Mouse (Mus musculus) heart, embryonic 15.5 days (tissue): ENCODE measurements around the gene Olig3. TPM values are rescaled to one million over a fixed set of nuclear protein-coding genes. Genes with fewer than 3 reads are reported as not detected.
"Not testable (repeated sequence)": the region's sequence is repeated elsewhere in the genome, so short reads cannot be mapped to it uniquely, and the experiment has no call there.

Source experiments
- ATAC-seq: fragments of 200-750 bp; cut with Nextera tagmentation; replicated peaks from 2 replicates; pipeline ENCODE4 v1.8.0; 2017; ENCODE audit warnings: low read depth, moderate TSS enrichment; ENCODE audit not compliant: insufficient number of reproducible peaks, insufficient read depth, low FRiP score
- H3K27ac ChIP-seq: fragments of 300-500 bp; sonication (generic); 2 replicates; pipeline ENCODE4 v1.5.1; 2015; ENCODE audit warnings: mild to moderate bottlenecking, inconsistent platforms
- H3K27me3 ChIP-seq: fragments of 300-500 bp; sonication (generic); 2 replicates; pipeline ENCODE4 v1.6.1; 2015; ENCODE audit warnings: inconsistent platforms
- H3K36me3 ChIP-seq: fragments of 300-500 bp; sonication (generic); 2 replicates; pipeline ENCODE4 v1.6.1; 2015; ENCODE audit warnings: mild to moderate bottlenecking, inconsistent platforms
- H3K4me1 ChIP-seq: fragments of 300-500 bp; sonication (generic); replicated peaks from 2 replicates; pipeline ENCODE4 v1.6.1; 2015; ENCODE audit warnings: inconsistent platforms
- H3K4me2 ChIP-seq: fragments of 300-500 bp; sonication (generic); 2 replicates; pipeline ENCODE4 v1.6.1; 2015; ENCODE audit warnings: inconsistent platforms, mild to moderate bottlenecking, moderate library complexity
- H3K4me3 ChIP-seq: fragments of 300-500 bp; sonication (generic); 2 replicates; pipeline ENCODE4 v1.5.1; 2015; ENCODE audit warnings: mild to moderate bottlenecking, inconsistent platforms
- H3K9ac ChIP-seq: fragments of 300-500 bp; sonication (generic); 2 replicates; pipeline ENCODE4 v1.6.1; 2015; ENCODE audit warnings: mild to moderate bottlenecking, inconsistent platforms
- H3K9me3 ChIP-seq: fragments of 300-500 bp; sonication (generic); replicated peaks from 2 replicates; pipeline ENCODE4 v1.6.1; 2016; ENCODE audit warnings: inconsistent platforms
- WGBS: fragments of 180-500 bp; shearing (Covaris S2); methylation state at CpG from one replicate; pipeline ENCODE4 v1.1.7; 2015; ENCODE audit warnings: mixed read lengths; 5-methylcytosine and 5-hydroxymethylcytosine counted together
- polyA plus RNA-seq: library from polyadenylated mRNA; unstranded; fragments of >200 nt; fragmentation: Nextera tagmentation; extraction: Ambion mirVana; gene quantifications from 2 replicates; pipeline ENCODE4 v1.2.1, GENCODE M21; 2015

The Olig3 gene
- polyA plus RNA-seq, 1 experiment from 2014 or later = not detected

- peak overlapping the region; percentile 13 for H3K4me3 ChIP-seq
- ATAC-seq = no peak
Observed at GRCm38 (mm10) chr10:19362861-19363260, 6.5 kb downstream of the Olig3 start.

GRCm38 (mm10) chr10:19363365-19363764, 7.0 kb downstream of the Olig3 start:
- WGBS = 17% methylated on average over 5 of the region's 5 CpGs
- H3K36me3 ChIP-seq = no peaks in the 10 kb centered on the region
- no peaks in the 10 kb centered on the region for H3K9me3 ChIP-seq
- H3K4me2 ChIP-seq = no peak overlapping the region
- no peak for ATAC-seq
- H3K27ac ChIP-seq = no peak overlapping the region
- no peak overlapping the region for H3K9ac ChIP-seq
- H3K27me3 ChIP-seq = peaks cover 74% of the 10 kb centered on the region
- no peak overlapping the region for H3K4me3 ChIP-seq
- peaks cover 9% of the 10 kb centered on the region for H3K4me1 ChIP-seq

More at GRCm38 (mm10) chr10:19362861-19363260, 6.5 kb downstream of the Olig3 start:
- H3K27ac ChIP-seq = no peak overlapping the region
- WGBS = 2% methylated on average over 17 of the region's 17 CpGs
- H3K9ac ChIP-seq = no peak overlapping the region
- peaks cover 9% of the 10 kb centered on the region for H3K4me1 ChIP-seq
- no peaks in the 10 kb centered on the region for H3K9me3 ChIP-seq
- peak overlapping the region; percentile 26; the same call in 1 of the 2 replicates for H3K4me2 ChIP-seq
- H3K27me3 ChIP-seq = peaks cover 79% of the 10 kb centered on the region
- H3K36me3 ChIP-seq = no peaks in the 10 kb centered on the region

GRCm38 (mm10) chr10:19369143-19369542, 12.8 kb downstream of the Olig3 start:
- peaks cover 23% of the 10 kb centered on the region for H3K27me3 ChIP-seq
- 89% methylated on average over 9 of the region's 9 CpGs for WGBS
- no peak for ATAC-seq

GRCm38 (mm10) chr10:19370146-19370545, 13.8 kb downstream of the Olig3 start:
- H3K27ac ChIP-seq = no peak overlapping the region
- H3K27me3 ChIP-seq = peaks cover 13% of the 10 kb centered on the region
- H3K4me1 ChIP-seq = no peaks in the 10 kb centered on the region
- no peak for ATAC-seq
- no peak overlapping the region for H3K4me3 ChIP-seq
- no peaks in the 10 kb centered on the region for H3K9me3 ChIP-seq
- 51% methylated on average over 3 of the region's 3 CpGs for WGBS
- H3K36me3 ChIP-seq = no peaks in the 10 kb centered on the region
- H3K9ac ChIP-seq = no peak overlapping the region
- no peak overlapping the region for H3K4me2 ChIP-seq

More at GRCm38 (mm10) chr10:19369143-19369542, 12.8 kb downstream of the Olig3 start:
- Histone ChIP-seq H3K4me2 (no peak overlapping the region), H3K4me1 (no peaks in the 10 kb centered on the region), H3K4me3 (no peak overlapping the region), H3K27ac (no peak overlapping the region), H3K9ac (no peak overlapping the region), H3K9me3 (no peaks in the 10 kb centered on the region), H3K36me3 (no peaks in the 10 kb centered on the region)

- 61% methylated on average over 5 of the region's 5 CpGs for WGBS
- no peaks in the 10 kb centered on the region for H3K9me3 ChIP-seq
Observed at GRCm38 (mm10) chr10:19372263-19372662, 15.9 kb downstream of the Olig3 start.

GRCm38 (mm10) chr10:19373797-19374196, 17.5 kb downstream of the Olig3 start:
- WGBS = 45% methylated on average over 7 of the region's 7 CpGs
- H3K9me3 ChIP-seq = no peaks in the 10 kb centered on the region
- no peaks in the 10 kb centered on the region for H3K36me3 ChIP-seq
- no peak overlapping the region for H3K27ac ChIP-seq
- ATAC-seq = no peak
- H3K27me3 ChIP-seq = no peaks in the 10 kb centered on the region; the same call in 1 of the 2 replicates
- H3K9ac ChIP-seq = no peak overlapping the region
- 0 out of 2 replicates have a peak, but pooled peaks cover 2% of the 10 kb centered on the region for H3K4me1 ChIP-seq
- no peak overlapping the region for H3K4me3 ChIP-seq
- H3K4me2 ChIP-seq = no peak overlapping the region

More at GRCm38 (mm10) chr10:19372263-19372662, 15.9 kb downstream of the Olig3 start:
- Histone ChIP-seq H3K4me3 (no peak overlapping the region), H3K4me2 (no peak overlapping the region), H3K9ac (no peak overlapping the region), H3K27ac (no peak overlapping the region), H3K4me1 (0 out of 2 replicates have a peak, but pooled peaks cover 2% of the 10 kb centered on the region), H3K36me3 (no peaks in the 10 kb centered on the region), H3K27me3 (no peaks in the 10 kb centered on the region; the same call in none of the 2 replicates)
- ATAC-seq = no peak

GRCm38 (mm10) chr10:19374311-19374710, 18.0 kb downstream of the Olig3 start:
- Histone ChIP-seq H3K4me3 (no peak overlapping the region), H3K36me3 (no peaks in the 10 kb centered on the region), H3K4me2 (no peak overlapping the region), H3K9ac (no peak overlapping the region), H3K27me3 (no peaks in the 10 kb centered on the region; the same call in 1 of the 2 replicates), H3K4me1 (0 out of 2 replicates have a peak, but pooled peaks cover 2% of the 10 kb centered on the region), H3K27ac (no peak overlapping the region), H3K9me3 (no peaks in the 10 kb centered on the region)
- 76% methylated on average over 3 of the region's 3 CpGs for WGBS
- ATAC-seq = no peak

- Histone ChIP-seq H3K36me3 (no peaks in the 10 kb centered on the region), H3K4me2 (no peak overlapping the region), H3K9me3 (no peaks in the 10 kb centered on the region), H3K4me3 (no peak overlapping the region), H3K27ac (no peak overlapping the region), H3K9ac (no peak overlapping the region), H3K4me1 (0 out of 2 replicates have a peak, but pooled peaks cover 2% of the 10 kb centered on the region), H3K27me3 (no peaks in the 10 kb centered on the region)
- no peak for ATAC-seq
- 91% methylated on average over 2 of the region's 2 CpGs for WGBS
Observed at GRCm38 (mm10) chr10:19375838-19376237, 19.5 kb downstream of the Olig3 start.

GRCm38 (mm10) chr10:19380971-19381370, 24.6 kb downstream of the Olig3 start:
- not testable (repeated sequence) for H3K4me3 ChIP-seq, H3K9me3 ChIP-seq, H3K27me3 ChIP-seq, ATAC-seq, H3K9ac ChIP-seq, H3K36me3 ChIP-seq, H3K4me2 ChIP-seq, H3K27ac ChIP-seq, H3K4me1 ChIP-seq
- 87% methylated on average over 1 of the region's 1 CpGs for WGBS

- no peaks in the 10 kb centered on the region for H3K9me3 ChIP-seq
- H3K4me1 ChIP-seq = no peaks in the 10 kb centered on the region
- H3K27ac ChIP-seq = no peak overlapping the region
- H3K36me3 ChIP-seq = no peaks in the 10 kb centered on the region
- ATAC-seq = no peak
- no peak overlapping the region for H3K4me2 ChIP-seq
- no peak overlapping the region for H3K9ac ChIP-seq
- no peak overlapping the region for H3K4me3 ChIP-seq
- H3K27me3 ChIP-seq = no peaks in the 10 kb centered on the region
- WGBS = 80% methylated on average over 3 of the region's 3 CpGs
Observed at GRCm38 (mm10) chr10:19384176-19384575, 27.8 kb downstream of the Olig3 start.

- no peak overlapping the region for H3K9ac ChIP-seq
- H3K9me3 ChIP-seq = no peaks in the 10 kb centered on the region
- H3K36me3 ChIP-seq = no peaks in the 10 kb centered on the region
- no peak overlapping the region for H3K27ac ChIP-seq
- H3K4me2 ChIP-seq = no peak overlapping the region
- H3K4me1 ChIP-seq = no peaks in the 10 kb centered on the region
- WGBS = 79% methylated on average over 4 of the region's 4 CpGs
- H3K4me3 ChIP-seq = no peak overlapping the region
- no peak for ATAC-seq
- no peaks in the 10 kb centered on the region for H3K27me3 ChIP-seq
Observed at GRCm38 (mm10) chr10:19391819-19392218, 35.5 kb downstream of the Olig3 start.

- Histone ChIP-seq H3K27me3 (no peaks in the 10 kb centered on the region), H3K27ac (no peak overlapping the region), H3K9ac (no peak overlapping the region), H3K9me3 (no peaks in the 10 kb centered on the region), H3K36me3 (no peaks in the 10 kb centered on the region), H3K4me3 (no peak overlapping the region), H3K4me1 (no peaks in the 10 kb centered on the region), H3K4me2 (no peak overlapping the region)
- ATAC-seq = no peak
- 61% methylated on average over 9 of the region's 9 CpGs for WGBS
Observed at GRCm38 (mm10) chr10:19396485-19397137, 40.3 kb downstream of the Olig3 start.
